Mouse (Mus musculus): ENCODE measurements at regions not wholly inside any gene's neighbourhood (a gene's known extent, or its start where the extent isn't known, plus 50 kb on each side); places are given as distances from the start of the nearest gene placed in this dataset.

DNA sequence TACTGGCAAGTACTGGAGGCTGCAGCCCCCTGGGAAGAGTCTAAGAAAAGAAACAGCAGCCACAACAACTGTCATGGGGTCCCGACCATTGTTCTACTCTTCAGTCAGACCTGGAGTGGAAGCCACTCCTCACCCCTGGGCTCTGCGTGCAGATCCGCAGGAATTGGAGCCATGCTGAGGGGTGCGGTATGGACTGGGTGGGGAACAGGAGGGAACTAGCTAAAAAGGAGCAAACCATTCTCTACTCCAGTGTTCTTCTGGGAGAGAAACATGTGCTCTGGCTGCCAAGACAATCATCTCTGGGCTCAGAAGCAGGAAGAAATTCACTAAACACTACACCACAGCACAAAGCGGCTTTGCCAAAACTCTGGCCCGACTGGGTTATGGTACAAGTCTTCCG, 74.7 kb upstream of the Ctnnb1 start:
- no peak for DNase-seq (ENCODE audit: low spot score)
- WGBS: 74% methylated on average over 7 of the region's 7 CpGs
- H3K4me1 ChIP-seq (ENCODE audit: control insufficient read depth, insufficient read depth, low read length): no peaks in the 10 kb centered on the region

DNA sequence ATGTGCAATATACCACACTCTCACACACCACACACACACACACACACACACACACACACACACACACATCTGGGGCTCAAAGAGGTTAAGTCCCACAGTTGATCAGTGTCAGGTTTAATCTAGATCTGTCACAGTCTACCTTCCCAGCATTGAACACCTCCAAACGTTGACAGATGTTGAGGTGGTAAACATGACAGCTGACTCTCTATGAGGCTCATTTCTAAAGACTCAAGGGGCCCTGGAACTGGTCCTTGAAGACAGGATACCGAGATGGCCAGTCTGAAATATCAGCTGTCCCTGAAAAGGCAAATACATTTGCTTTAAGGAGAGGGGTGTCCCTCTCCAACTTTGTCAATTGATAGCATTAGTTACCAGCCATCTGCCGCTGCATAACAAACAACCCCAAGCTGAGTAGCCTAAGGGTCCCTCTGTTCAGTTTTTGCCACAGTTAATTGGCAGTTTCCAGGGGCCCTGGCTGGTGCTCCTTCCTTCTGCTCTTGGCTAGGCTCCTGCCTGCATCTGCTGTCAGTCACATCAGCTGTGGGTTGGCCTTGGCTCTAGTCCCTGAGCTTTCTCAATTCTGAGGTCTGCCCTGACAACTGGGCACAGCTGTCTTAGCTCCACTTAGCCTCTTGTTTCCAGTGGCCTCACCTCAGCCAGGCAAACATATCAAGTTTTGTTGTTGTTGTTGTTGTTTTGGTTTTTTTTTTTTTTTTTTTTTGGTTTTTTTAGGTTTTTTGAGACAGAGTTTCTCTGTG, 73.5 kb upstream of the Ctnnb1 start:
- ATAC-seq (ENCODE audit: insufficient read depth, low FRiP score, low TSS enrichment): no peak
- H3K4me3 ChIP-seq (ENCODE audit: low read depth, low read length): no peak overlapping the region
- H3K27me3 ChIP-seq (ENCODE audit: control insufficient read depth, insufficient read depth, low read length): no peaks in the 10 kb centered on the region
- H3K36me3 ChIP-seq (ENCODE audit: control insufficient read depth, insufficient read depth, low read length): no peaks in the 10 kb centered on the region
- 62% methylated on average over 3 of the region's 3 CpGs for WGBS
- DNase-seq (ENCODE audit: low spot score): no peak
- H3K9me3 ChIP-seq (ENCODE audit: control insufficient read depth, low read length): no peaks in the 10 kb centered on the region
- no peak overlapping the region for H3K4me2 ChIP-seq (ENCODE audit: low read depth)
- no peak overlapping the region for H3K27ac ChIP-seq (ENCODE audit: low read depth, low read length)
- no peak overlapping the region for H3K9ac ChIP-seq (ENCODE audit: low read length)
- H3K4me1 ChIP-seq (ENCODE audit: control insufficient read depth, insufficient read depth, low read length): no peaks in the 10 kb centered on the region

More for the DNA sequence above, 74.7 kb upstream of the Ctnnb1 start:
- no peak for ATAC-seq (ENCODE audit: insufficient read depth, low FRiP score, low TSS enrichment)
- H3K36me3 ChIP-seq (ENCODE audit: control insufficient read depth, insufficient read depth, low read length): no peaks in the 10 kb centered on the region
- no peak overlapping the region for H3K27ac ChIP-seq (ENCODE audit: low read depth, low read length)
- H3K27me3 ChIP-seq (ENCODE audit: control insufficient read depth, insufficient read depth, low read length): no peaks in the 10 kb centered on the region
- no peak overlapping the region for H3K9ac ChIP-seq (ENCODE audit: low read length)
- no peak overlapping the region for H3K4me3 ChIP-seq (ENCODE audit: low read depth, low read length)
- no peak overlapping the region for H3K4me2 ChIP-seq (ENCODE audit: low read depth)
- no peaks in the 10 kb centered on the region for H3K9me3 ChIP-seq (ENCODE audit: control insufficient read depth, low read length)

DNA sequence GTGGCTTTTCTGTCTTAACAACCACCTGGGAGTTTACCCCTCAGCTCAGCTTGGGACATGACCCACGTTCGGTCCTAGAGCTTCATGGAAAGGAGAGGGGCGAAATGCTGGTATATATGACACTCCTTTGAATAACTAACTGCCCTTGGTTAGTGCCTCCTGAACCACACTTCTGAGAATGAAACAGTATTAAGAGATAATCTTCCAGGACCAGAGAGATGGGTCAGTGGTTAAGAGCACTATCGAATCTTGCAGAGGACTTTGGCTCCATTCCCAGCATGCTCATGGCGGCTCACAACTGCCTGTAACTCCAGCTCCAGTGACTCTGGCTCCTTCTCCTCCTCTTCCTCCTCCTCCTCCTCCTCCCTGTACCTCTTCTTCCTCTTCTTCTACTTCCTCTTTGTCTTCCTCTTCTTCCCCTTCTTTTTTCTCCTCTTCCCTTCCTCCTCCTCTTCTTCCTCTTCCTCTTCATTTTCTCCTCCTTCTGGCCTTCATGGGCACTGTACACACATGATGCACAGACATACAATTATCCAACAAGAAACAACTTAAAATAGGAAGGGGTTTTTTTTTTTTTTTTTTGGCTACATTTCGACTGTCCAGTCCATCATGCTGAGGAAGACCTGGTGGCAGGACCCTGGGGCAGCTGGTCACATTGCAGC, 71.0 kb upstream of the Ctnnb1 start:
- H3K9ac ChIP-seq (ENCODE audit: low read length): no peak overlapping the region
- ATAC-seq (ENCODE audit: insufficient read depth, low FRiP score, low TSS enrichment) (no peak), DNase-seq (ENCODE audit: low spot score) (no peak)
- H3K27ac ChIP-seq (ENCODE audit: low read depth, low read length): no peak overlapping the region
- H3K27me3 ChIP-seq (ENCODE audit: control insufficient read depth, insufficient read depth, low read length): no peaks in the 10 kb centered on the region
- no peak overlapping the region for H3K4me2 ChIP-seq (ENCODE audit: low read depth)
- no peaks in the 10 kb centered on the region for H3K4me1 ChIP-seq (ENCODE audit: control insufficient read depth, insufficient read depth, low read length)
- H3K36me3 ChIP-seq (ENCODE audit: control insufficient read depth, insufficient read depth, low read length): no peaks in the 10 kb centered on the region
- H3K9me3 ChIP-seq (ENCODE audit: control insufficient read depth, low read length): no peaks in the 10 kb centered on the region
- 93% methylated on average over 6 of the region's 6 CpGs for WGBS
- H3K4me3 ChIP-seq (ENCODE audit: low read depth, low read length): no peak overlapping the region

- peak; percentile 55; the same call in 1 of the 2 replicates for ATAC-seq (ENCODE audit: insufficient read depth, low FRiP score, low TSS enrichment)
- Histone ChIP-seq H3K9ac (ENCODE audit: low read length) (no peak overlapping the region), H3K4me1 (ENCODE audit: control insufficient read depth, insufficient read depth, low read length) (no peaks in the 10 kb centered on the region), H3K27me3 (ENCODE audit: control insufficient read depth, insufficient read depth, low read length) (no peaks in the 10 kb centered on the region), H3K9me3 (ENCODE audit: control insufficient read depth, low read length) (no peaks in the 10 kb centered on the region), H3K27ac (ENCODE audit: low read depth, low read length) (no peak overlapping the region), H3K4me3 (ENCODE audit: low read depth, low read length) (no peak overlapping the region), H3K4me2 (ENCODE audit: low read depth) (no peak overlapping the region), H3K36me3 (ENCODE audit: control insufficient read depth, insufficient read depth, low read length) (no peaks in the 10 kb centered on the region)
- peak; percentile 31 for DNase-seq (ENCODE audit: low spot score)
- WGBS: 46% methylated on average over 8 of the region's 8 CpGs
These were observed 67.9 kb upstream of the Ctnnb1 start for GRCm38 (mm10) chr9:120860969-120861595.

DNA sequence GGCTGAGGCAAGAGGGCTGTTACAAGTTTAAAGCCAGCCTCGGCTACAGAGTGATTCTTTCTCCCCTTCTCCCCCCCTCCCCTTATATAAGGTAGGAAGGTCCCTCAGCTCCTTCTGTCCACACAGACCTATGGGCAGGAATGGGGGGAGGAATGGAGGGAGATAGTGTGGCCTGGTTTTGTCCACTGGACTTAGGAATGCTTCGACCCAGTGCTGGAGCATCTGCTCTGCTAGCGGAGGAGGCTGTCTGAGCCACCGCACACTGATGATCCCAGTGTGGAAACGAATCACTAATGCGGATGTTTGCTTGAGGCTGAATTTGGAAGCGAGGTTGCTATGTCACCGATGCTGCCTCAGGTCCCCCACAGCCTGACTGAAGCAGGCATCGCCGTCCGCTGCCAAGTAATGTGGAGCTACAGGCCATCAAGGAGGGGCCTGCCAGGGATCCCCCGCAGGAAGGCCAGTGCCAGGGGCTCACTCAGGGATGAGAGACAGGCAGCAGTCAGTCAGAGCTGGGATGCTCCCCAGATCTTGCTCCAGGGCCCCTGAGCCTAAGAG, 67.1 kb upstream of the Ctnnb1 start:
- DNase-seq (ENCODE audit: low spot score) (no peak), ATAC-seq (ENCODE audit: insufficient read depth, low FRiP score, low TSS enrichment) (no peak)
- H3K4me3 ChIP-seq (ENCODE audit: low read depth, low read length): no peak overlapping the region
- H3K4me2 ChIP-seq (ENCODE audit: low read depth): no peak overlapping the region
- H3K27me3 ChIP-seq (ENCODE audit: control insufficient read depth, insufficient read depth, low read length): no peaks in the 10 kb centered on the region
- peaks cover 3% of the 10 kb centered on the region; the same call in 1 of the 2 replicates for H3K4me1 ChIP-seq (ENCODE audit: control insufficient read depth, insufficient read depth, low read length)
- 70% methylated on average over 12 of the region's 12 CpGs for WGBS
- H3K27ac ChIP-seq (ENCODE audit: low read depth, low read length): no peak overlapping the region
- H3K9me3 ChIP-seq (ENCODE audit: control insufficient read depth, low read length): no peaks in the 10 kb centered on the region
- H3K9ac ChIP-seq (ENCODE audit: low read length): no peak overlapping the region; the same call in 1 of the 2 replicates
- H3K36me3 ChIP-seq (ENCODE audit: control insufficient read depth, insufficient read depth, low read length): no peaks in the 10 kb centered on the region

GRCm38 (mm10) chr9:120864410-120864809, 64.6 kb upstream of the Ctnnb1 start:
- Histone ChIP-seq H3K36me3 (ENCODE audit: control insufficient read depth, insufficient read depth, low read length) (no peaks in the 10 kb centered on the region), H3K9me3 (ENCODE audit: control insufficient read depth, low read length) (no peaks in the 10 kb centered on the region), H3K27me3 (ENCODE audit: control insufficient read depth, insufficient read depth, low read length) (no peaks in the 10 kb centered on the region), H3K4me1 (ENCODE audit: control insufficient read depth, insufficient read depth, low read length) (peaks cover 6% of the 10 kb centered on the region; the same call in 1 of the 2 replicates), H3K4me3 (ENCODE audit: low read depth, low read length) (no peak overlapping the region), H3K27ac (ENCODE audit: low read depth, low read length) (no peak overlapping the region), H3K9ac (ENCODE audit: low read length) (no peak overlapping the region), H3K4me2 (ENCODE audit: low read depth) (no peak overlapping the region)
- DNase-seq (ENCODE audit: low spot score): no peak
- 69% methylated on average over 3 of the region's 3 CpGs for WGBS
- ATAC-seq (ENCODE audit: insufficient read depth, low FRiP score, low TSS enrichment): no peak

GRCm38 (mm10) chr9:120866251-120866650, 62.8 kb upstream of the Ctnnb1 start:
- no peak overlapping the region for H3K4me3 ChIP-seq (ENCODE audit: low read depth, low read length)
- peaks cover 10% of the 10 kb centered on the region; the same call in 1 of the 2 replicates for H3K4me1 ChIP-seq (ENCODE audit: control insufficient read depth, insufficient read depth, low read length)
- no peak overlapping the region for H3K9ac ChIP-seq (ENCODE audit: low read length)
- DNase-seq (ENCODE audit: low spot score) (no peak), ATAC-seq (ENCODE audit: insufficient read depth, low FRiP score, low TSS enrichment) (no peak)
- no peaks in the 10 kb centered on the region for H3K9me3 ChIP-seq (ENCODE audit: control insufficient read depth, low read length)
- 65% methylated on average over 5 of the region's 5 CpGs for WGBS
- H3K36me3 ChIP-seq (ENCODE audit: control insufficient read depth, insufficient read depth, low read length): no peaks in the 10 kb centered on the region
- H3K27ac ChIP-seq (ENCODE audit: low read depth, low read length): peak overlapping the region; percentile 56
- no peaks in the 10 kb centered on the region for H3K27me3 ChIP-seq (ENCODE audit: control insufficient read depth, insufficient read depth, low read length)
- no peak overlapping the region for H3K4me2 ChIP-seq (ENCODE audit: low read depth)

DNA sequence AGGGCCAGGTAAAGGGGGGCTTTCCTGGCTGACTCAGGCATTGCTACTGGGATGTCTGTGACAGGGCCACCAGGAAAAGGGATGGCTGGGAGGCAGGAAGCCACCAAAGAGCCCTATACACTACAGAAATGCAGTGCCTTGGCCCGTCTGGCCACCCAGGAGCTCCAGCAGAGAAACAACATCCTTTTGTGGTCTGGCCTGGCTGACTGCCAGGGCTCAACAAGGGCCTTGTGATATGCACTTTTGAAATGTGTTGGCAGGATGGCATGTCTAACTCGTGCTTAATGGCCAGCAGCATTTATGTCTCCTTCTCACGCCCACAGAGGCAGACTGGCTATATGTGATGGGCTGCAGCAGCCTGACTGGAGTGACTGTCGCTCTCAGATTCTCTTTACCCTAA, 62.3 kb upstream of the Ctnnb1 start:
- peak; percentile 56; the same call in 1 of the 2 replicates for ATAC-seq (ENCODE audit: insufficient read depth, low FRiP score, low TSS enrichment)
- H3K9ac ChIP-seq (ENCODE audit: low read length): no peak overlapping the region
- 47% methylated on average over 4 of the region's 4 CpGs for WGBS

More for the DNA sequence above, 62.3 kb upstream of the Ctnnb1 start:
- Histone ChIP-seq H3K27me3 (ENCODE audit: control insufficient read depth, insufficient read depth, low read length) (no peaks in the 10 kb centered on the region), H3K4me2 (ENCODE audit: low read depth) (no peak overlapping the region), H3K9me3 (ENCODE audit: control insufficient read depth, low read length) (no peaks in the 10 kb centered on the region), H3K4me3 (ENCODE audit: low read depth, low read length) (no peak overlapping the region), H3K27ac (ENCODE audit: low read depth, low read length) (peak overlapping the region; percentile 56; the same call in 1 of the 2 replicates), H3K4me1 (ENCODE audit: control insufficient read depth, insufficient read depth, low read length) (peaks cover 10% of the 10 kb centered on the region; the same call in 1 of the 2 replicates), H3K36me3 (ENCODE audit: control insufficient read depth, insufficient read depth, low read length) (no peaks in the 10 kb centered on the region)
- DNase-seq (ENCODE audit: low spot score): peak; percentile 77
